Mouse (Mus musculus) kidney, embryonic 15.5 days (tissue): ENCODE data around the gene Rapgef4. TPM values are rescaled to one million over a fixed set of nuclear protein-coding genes. Genes with fewer than 3 reads are reported as not detected.

ENCODE experiments used
- ATAC-seq: fragments of 200-750 bp; cut with Nextera tagmentation; replicated peaks from 2 replicates; pipeline ENCODE4 v1.8.0; 2017; ENCODE audit warnings: moderate TSS enrichment; ENCODE audit not compliant: low FRiP score
- H3K27ac ChIP-seq: fragments of 300-500 bp; sonication (generic); 2 replicates; pipeline ENCODE4 v1.5.1; 2015; ENCODE audit warnings: mild to moderate bottlenecking, inconsistent platforms
- H3K27me3 ChIP-seq: fragments of 300-500 bp; sonication (generic); 2 replicates; pipeline ENCODE4 v1.6.1; 2015; ENCODE audit warnings: inconsistent platforms
- H3K36me3 ChIP-seq: fragments of 300-500 bp; sonication (generic); 2 replicates; pipeline ENCODE4 v1.6.1; 2015; ENCODE audit warnings: inconsistent platforms
- H3K4me1 ChIP-seq: fragments of 300-500 bp; sonication (generic); 2 replicates; pipeline ENCODE4 v1.6.1; 2015; ENCODE audit warnings: inconsistent platforms
- H3K4me2 ChIP-seq: fragments of 300-500 bp; sonication (generic); 2 replicates; pipeline ENCODE4 v1.6.1; 2015; ENCODE audit warnings: moderate library complexity, mild to moderate bottlenecking, inconsistent platforms
- H3K4me3 ChIP-seq: fragments of 300-500 bp; sonication (generic); replicated peaks from 2 replicates; pipeline ENCODE4 v1.5.1; 2015; ENCODE audit warnings: mild to moderate bottlenecking, inconsistent platforms
- H3K9ac ChIP-seq: fragments of 300-500 bp; sonication (generic); 2 replicates; pipeline ENCODE4 v1.6.1; 2015; ENCODE audit warnings: mild to moderate bottlenecking, inconsistent platforms
- H3K9me3 ChIP-seq: fragments of 300-500 bp; sonication (generic); replicated peaks from 2 replicates; pipeline ENCODE4 v1.6.1; 2016; ENCODE audit warnings: inconsistent platforms
- WGBS: fragments of 180-500 bp; shearing (Covaris S2); methylation state at CpG from one replicate; pipeline ENCODE4 v1.1.7; 2015; ENCODE audit warnings: mixed read lengths; 5-methylcytosine and 5-hydroxymethylcytosine counted together
- polyA plus RNA-seq: library from polyadenylated mRNA; unstranded; fragments of >200 nt; fragmentation: Nextera tagmentation; extraction: Ambion mirVana; gene quantifications from 2 replicates; pipeline ENCODE4 v1.2.1, GENCODE M21; 2015

The Rapgef4 gene
- polyA plus RNA-seq, 1 experiment from 2014 or later: 9.4 TPM

GRCm38 (mm10) chr2:72260704-72261103, 279.7 kb downstream of the Rapgef4 start:
- Histone ChIP-seq H3K4me2 (no peak overlapping the region), H3K9me3 (no peaks in the 10 kb centered on the region), H3K4me3 (no peak overlapping the region), H3K36me3 (no peaks in the 10 kb centered on the region), H3K27me3 (no peaks in the 10 kb centered on the region), H3K9ac (no peak overlapping the region), H3K4me1 (no peaks in the 10 kb centered on the region), H3K27ac (no peak overlapping the region)
- ATAC-seq: no peak
- WGBS: 96% methylated on average over 1 of the region's 1 CpGs

GRCm38 (mm10) chr2:72262814-72263480, 281.9 kb downstream of the Rapgef4 start:
- 0 out of 2 replicates have a peak, but pooled peaks cover 4% of the 10 kb centered on the region for H3K4me1 ChIP-seq
- H3K36me3 ChIP-seq: no peaks in the 10 kb centered on the region
- ATAC-seq: no peak
- H3K4me2 ChIP-seq: no peak overlapping the region
- no peak overlapping the region for H3K9ac ChIP-seq
- WGBS: 79% methylated on average over 6 of the region's 6 CpGs
- H3K9me3 ChIP-seq: 0 out of 2 replicates have a peak, but pooled peaks cover 5% of the 10 kb centered on the region
- no peak overlapping the region for H3K4me3 ChIP-seq
- no peaks in the 10 kb centered on the region for H3K27me3 ChIP-seq
- H3K27ac ChIP-seq: no peak overlapping the region

GRCm38 (mm10) chr2:72267390-72267789, 286.4 kb downstream of the Rapgef4 start:
- no peak overlapping the region for H3K27ac ChIP-seq
- 83% methylated on average over 6 of the region's 6 CpGs for WGBS
- 0 out of 2 replicates have a peak, but pooled peaks cover 4% of the 10 kb centered on the region for H3K4me1 ChIP-seq
- H3K4me2 ChIP-seq: no peak overlapping the region
- no peak for ATAC-seq
- H3K27me3 ChIP-seq: no peaks in the 10 kb centered on the region
- no peak overlapping the region for H3K9ac ChIP-seq
- H3K4me3 ChIP-seq: no peak overlapping the region
- 0 out of 2 replicates have a peak, but pooled peaks cover 5% of the 10 kb centered on the region for H3K9me3 ChIP-seq
- H3K36me3 ChIP-seq: no peaks in the 10 kb centered on the region

- Histone ChIP-seq H3K9me3 (0 out of 2 replicates have a peak, but pooled peaks cover 5% of the 10 kb centered on the region), H3K4me1 (0 out of 2 replicates have a peak, but pooled peaks cover 4% of the 10 kb centered on the region), H3K36me3 (no peaks in the 10 kb centered on the region), H3K4me3 (no peak overlapping the region), H3K27ac (no peak overlapping the region), H3K27me3 (no peaks in the 10 kb centered on the region), H3K9ac (no peak overlapping the region), H3K4me2 (no peak overlapping the region)
- ATAC-seq: no peak
- WGBS: 75% methylated on average over 4 of the region's 4 CpGs
These were observed 288.8 kb downstream of the Rapgef4 start for GRCm38 (mm10) chr2:72269651-72270341.

- WGBS: 79% methylated on average over 4 of the region's 4 CpGs
- H3K9ac ChIP-seq: no peak overlapping the region
These were observed 297.3 kb downstream of the Rapgef4 start for GRCm38 (mm10) chr2:72278247-72278873.

GRCm38 (mm10) chr2:72280524-72280923, 299.5 kb downstream of the Rapgef4 start:
- Histone ChIP-seq H3K4me1 (0 out of 2 replicates have a peak, but pooled peaks cover 3% of the 10 kb centered on the region), H3K9me3 (no peaks in the 10 kb centered on the region), H3K27ac (no peak overlapping the region), H3K9ac (no peak overlapping the region), H3K36me3 (no peaks in the 10 kb centered on the region), H3K4me2 (no peak overlapping the region), H3K4me3 (no peak overlapping the region), H3K27me3 (0 out of 2 replicates have a peak, but pooled peaks cover 5% of the 10 kb centered on the region)
- 92% methylated on average over 5 of the region's 5 CpGs for WGBS
- no peak for ATAC-seq

More at GRCm38 (mm10) chr2:72278247-72278873, 297.3 kb downstream of the Rapgef4 start:
- Histone ChIP-seq H3K4me2 (no peak overlapping the region), H3K9me3 (no peaks in the 10 kb centered on the region), H3K4me3 (no peak overlapping the region), H3K4me1 (no peaks in the 10 kb centered on the region), H3K27ac (no peak overlapping the region), H3K27me3 (0 out of 2 replicates have a peak, but pooled peaks cover 5% of the 10 kb centered on the region), H3K36me3 (no peaks in the 10 kb centered on the region)
- no peak for ATAC-seq

GRCm38 (mm10) chr2:72281971-72282370, 300.9 kb downstream of the Rapgef4 start:
- 92% methylated on average over 14 of the region's 14 CpGs for WGBS
- no peak for ATAC-seq
- H3K36me3 ChIP-seq: no peaks in the 10 kb centered on the region
- 0 out of 2 replicates have a peak, but pooled peaks cover 5% of the 10 kb centered on the region for H3K27me3 ChIP-seq
- H3K4me2 ChIP-seq: no peak overlapping the region
- no peaks in the 10 kb centered on the region for H3K9me3 ChIP-seq
- H3K4me3 ChIP-seq: no peak overlapping the region
- no peak overlapping the region for H3K9ac ChIP-seq
- no peak overlapping the region for H3K27ac ChIP-seq
- H3K4me1 ChIP-seq: 0 out of 2 replicates have a peak, but pooled peaks cover 3% of the 10 kb centered on the region

- H3K4me1 ChIP-seq: peaks cover 11% of the 10 kb centered on the region; the same call in 1 of the 2 replicates
- no peak overlapping the region for H3K9ac ChIP-seq
- no peak overlapping the region for H3K4me2 ChIP-seq
- H3K36me3 ChIP-seq: no peaks in the 10 kb centered on the region
- no peaks in the 10 kb centered on the region for H3K9me3 ChIP-seq
- WGBS: 84% methylated on average over 4 of the region's 4 CpGs
- no peak overlapping the region for H3K4me3 ChIP-seq
- H3K27me3 ChIP-seq: 0 out of 2 replicates have a peak, but pooled peaks cover 5% of the 10 kb centered on the region
- no peak for ATAC-seq
- H3K27ac ChIP-seq: no peak overlapping the region
These were observed 301.7 kb downstream of the Rapgef4 start for GRCm38 (mm10) chr2:72282733-72283132.

GRCm38 (mm10) chr2:72284689-72285088, 303.6 kb downstream of the Rapgef4 start:
- no peak overlapping the region for H3K9ac ChIP-seq
- H3K4me3 ChIP-seq: no peak overlapping the region; the same call in 1 of the 2 replicates
- H3K27ac ChIP-seq: no peak overlapping the region
- peaks cover 12% of the 10 kb centered on the region; the same call in 1 of the 2 replicates for H3K4me1 ChIP-seq
- WGBS: 78% methylated on average over 7 of the region's 7 CpGs
- H3K27me3 ChIP-seq: 0 out of 2 replicates have a peak, but pooled peaks cover 5% of the 10 kb centered on the region
- H3K4me2 ChIP-seq: no peak overlapping the region
- no peaks in the 10 kb centered on the region for H3K36me3 ChIP-seq
- no peak for ATAC-seq
- H3K9me3 ChIP-seq: no peaks in the 10 kb centered on the region

GRCm38 (mm10) chr2:72285256-72285887, 304.3 kb downstream of the Rapgef4 start, which contains the start of gene Map3k20:
Map3k20 (plus strand) TSS chr2:72285637.
- WGBS: 2% methylated on average over 50 of the region's 50 CpGs
- 0 out of 2 replicates have a peak, but pooled peaks cover 5% of the 10 kb centered on the region for H3K27me3 ChIP-seq
- peak within 1 kb of the TSS; percentile 71 for H3K4me3 ChIP-seq
- peak; percentile 91 for ATAC-seq
- peak within 1 kb of the TSS; percentile 13; the same call in 1 of the 2 replicates for H3K27ac ChIP-seq
- H3K4me2 ChIP-seq: peak within 1 kb of the TSS; percentile 75
- H3K9ac ChIP-seq: peak within 1 kb of the TSS; percentile 88
- peaks cover 12% of the 10 kb centered on the region; the same call in 1 of the 2 replicates for H3K4me1 ChIP-seq
- no peaks in the 10 kb centered on the region for H3K9me3 ChIP-seq
- H3K36me3 ChIP-seq: no peaks in the 10 kb centered on the region
